Mouse (Mus musculus): ENCODE measurements at regions not wholly inside any gene's neighbourhood (a gene's known extent, or its start where the extent isn't known, plus 50 kb on each side); places are given as distances from the start of the nearest gene placed in this dataset.
A peak's percentile ranks its signal among the peaks of the same experiment; 100 is the strongest.

GRCm38 (mm10) chr15:60762071-60762470, 91.5 kb downstream of the Fam84b start:
- Histone ChIP-seq H3K9ac (ENCODE audit: low read depth, low read length) (no peak overlapping the region), H3K4me2 (no peak overlapping the region), H3K9me3 (ENCODE audit: control insufficient read depth, low read length) (no peaks in the 10 kb centered on the region), H3K4me1 (replicated peaks; ENCODE audit: control insufficient read depth, insufficient read depth, low read length) (no peaks in the 10 kb centered on the region), H3K27me3 (replicated peaks; ENCODE audit: control insufficient read depth, insufficient read depth, low read length) (no peaks in the 10 kb centered on the region), H3K4me3 (ENCODE audit: low read depth, low read length) (no peak overlapping the region), H3K27ac (ENCODE audit: low read depth, low read length) (no peak overlapping the region), H3K36me3 (ENCODE audit: control insufficient read depth, insufficient read depth, low read length) (no peaks in the 10 kb centered on the region)
- DNase-seq (ENCODE audit: low spot score) (no peak), ATAC-seq (replicated peaks; ENCODE audit: low FRiP score) (no peak)
- 62% methylated on average over 2 of the region's 2 CpGs for WGBS

GRCm38 (mm10) chr15:60760015-60760437, 93.6 kb downstream of the Fam84b start:
- H3K27me3 ChIP-seq (replicated peaks; ENCODE audit: control insufficient read depth, insufficient read depth, low read length): no peaks in the 10 kb centered on the region
- no peaks in the 10 kb centered on the region for H3K9me3 ChIP-seq (ENCODE audit: control insufficient read depth, low read length)
- no peaks in the 10 kb centered on the region for H3K36me3 ChIP-seq (ENCODE audit: control insufficient read depth, insufficient read depth, low read length)
- WGBS: 28% methylated on average over 6 of the region's 6 CpGs
- no peak overlapping the region for H3K9ac ChIP-seq (ENCODE audit: low read depth, low read length)
- ATAC-seq (replicated peaks; ENCODE audit: low FRiP score): peak; percentile 34; the same call in 1 of the 2 replicates
- H3K4me1 ChIP-seq (replicated peaks; ENCODE audit: control insufficient read depth, insufficient read depth, low read length): no peaks in the 10 kb centered on the region
- DNase-seq (ENCODE audit: low spot score): peak; percentile 51
- no peak overlapping the region for H3K27ac ChIP-seq (ENCODE audit: low read depth, low read length)
- H3K4me3 ChIP-seq (ENCODE audit: low read depth, low read length): no peak overlapping the region
- H3K4me2 ChIP-seq: no peak overlapping the region

DNA sequence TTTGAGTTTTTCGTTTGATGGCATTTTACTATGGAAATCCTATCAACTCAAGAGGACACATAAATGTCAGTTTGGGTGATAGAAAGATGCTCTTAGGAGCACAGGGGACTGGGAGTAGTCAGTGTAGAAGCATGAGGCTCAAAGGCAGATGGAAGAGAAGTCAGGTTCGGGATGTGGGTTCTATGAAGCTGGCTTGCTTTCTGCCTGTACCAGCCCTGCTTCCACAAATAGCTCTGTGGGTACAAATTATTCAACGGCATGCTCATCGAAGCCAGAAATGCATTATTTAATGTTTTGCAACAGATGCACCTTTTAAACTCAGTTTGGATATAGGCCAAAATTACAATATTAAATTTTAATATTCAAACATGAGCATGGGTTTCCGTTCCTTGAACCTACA, 99.3 kb downstream of the Fam84b start:
- 81% methylated on average over 5 of the region's 5 CpGs for WGBS
- Histone ChIP-seq H3K9ac (ENCODE audit: low read depth, low read length) (no peak overlapping the region), H3K4me3 (ENCODE audit: low read depth, low read length) (no peak overlapping the region), H3K9me3 (ENCODE audit: control insufficient read depth, low read length) (no peaks in the 10 kb centered on the region), H3K27ac (ENCODE audit: low read depth, low read length) (no peak overlapping the region), H3K36me3 (ENCODE audit: control insufficient read depth, insufficient read depth, low read length) (no peaks in the 10 kb centered on the region), H3K4me2 (no peak overlapping the region), H3K27me3 (replicated peaks; ENCODE audit: control insufficient read depth, insufficient read depth, low read length) (no peaks in the 10 kb centered on the region), H3K4me1 (replicated peaks; ENCODE audit: control insufficient read depth, insufficient read depth, low read length) (no peaks in the 10 kb centered on the region)
- ATAC-seq (replicated peaks; ENCODE audit: low FRiP score) (no peak), DNase-seq (ENCODE audit: low spot score) (no peak)

- Histone ChIP-seq H3K4me2 (no peak overlapping the region), H3K27me3 (replicated peaks; ENCODE audit: control insufficient read depth, insufficient read depth, low read length) (no peaks in the 10 kb centered on the region), H3K27ac (ENCODE audit: low read depth, low read length) (no peak overlapping the region), H3K36me3 (ENCODE audit: control insufficient read depth, insufficient read depth, low read length) (no peaks in the 10 kb centered on the region), H3K4me3 (ENCODE audit: low read depth, low read length) (no peak overlapping the region), H3K9me3 (ENCODE audit: control insufficient read depth, low read length) (no peaks in the 10 kb centered on the region), H3K4me1 (replicated peaks; ENCODE audit: control insufficient read depth, insufficient read depth, low read length) (no peaks in the 10 kb centered on the region), H3K9ac (ENCODE audit: low read depth, low read length) (no peak overlapping the region)
- 44% methylated on average over 2 of the region's 2 CpGs for WGBS
- ATAC-seq (replicated peaks; ENCODE audit: low FRiP score) (no peak), DNase-seq (ENCODE audit: low spot score) (no peak)
These were observed 114.0 kb downstream of the Fam84b start for GRCm38 (mm10) chr15:60739598-60739997.

DNA sequence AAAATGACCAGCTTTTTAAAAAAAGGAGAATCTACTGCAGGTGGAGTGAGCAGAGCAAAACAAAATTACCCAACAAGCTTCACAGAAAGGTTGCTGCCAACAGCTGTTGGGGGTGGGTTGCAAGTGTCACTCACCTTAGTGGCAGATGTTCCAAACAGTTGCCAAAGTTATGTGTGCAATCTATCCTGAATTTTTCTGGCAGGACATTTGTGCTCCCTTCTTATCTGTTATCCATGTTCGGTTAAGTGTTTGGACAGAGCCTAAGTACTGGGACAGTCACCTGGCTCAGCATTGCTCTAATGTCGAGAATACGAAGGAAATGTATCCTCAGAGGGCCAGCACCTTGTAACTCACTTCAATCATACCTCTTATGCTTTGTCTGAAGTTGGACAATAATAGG, 115.3 kb downstream of the Fam84b start:
- Histone ChIP-seq H3K9ac (ENCODE audit: low read depth, low read length) (no peak overlapping the region), H3K4me2 (no peak overlapping the region), H3K9me3 (ENCODE audit: control insufficient read depth, low read length) (no peaks in the 10 kb centered on the region), H3K27ac (ENCODE audit: low read depth, low read length) (no peak overlapping the region), H3K27me3 (replicated peaks; ENCODE audit: control insufficient read depth, insufficient read depth, low read length) (no peaks in the 10 kb centered on the region), H3K4me1 (replicated peaks; ENCODE audit: control insufficient read depth, insufficient read depth, low read length) (no peaks in the 10 kb centered on the region), H3K4me3 (ENCODE audit: low read depth, low read length) (no peak overlapping the region), H3K36me3 (ENCODE audit: control insufficient read depth, insufficient read depth, low read length) (no peaks in the 10 kb centered on the region)
- ATAC-seq (replicated peaks; ENCODE audit: low FRiP score) (no peak), DNase-seq (ENCODE audit: low spot score) (no peak)
- 85% methylated on average over 3 of the region's 3 CpGs for WGBS

DNA sequence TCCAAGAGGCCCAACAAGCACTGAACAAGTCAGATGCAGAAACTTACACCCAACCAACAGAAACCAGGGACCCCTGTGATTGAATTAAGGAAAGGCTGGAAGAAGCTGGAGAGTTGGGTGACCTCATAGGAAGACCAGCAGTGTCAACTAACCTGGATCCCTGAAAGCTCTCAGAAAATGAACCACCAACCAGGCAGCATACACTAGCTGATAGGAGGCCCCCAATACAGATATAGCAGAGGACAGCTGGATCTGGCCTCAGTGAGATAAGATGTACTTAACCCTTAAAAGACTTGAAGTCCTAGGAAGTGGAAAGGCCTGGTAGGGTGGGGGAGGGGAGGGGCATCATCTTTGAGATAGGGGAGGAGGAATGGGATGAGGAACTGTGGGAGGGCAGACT, 121.2 kb downstream of the Fam84b start:
- ATAC-seq (replicated peaks; ENCODE audit: low FRiP score) (peak; percentile 65), DNase-seq (ENCODE audit: low spot score) (no peak)
- Histone ChIP-seq H3K27ac (ENCODE audit: low read depth, low read length) (no peak overlapping the region), H3K36me3 (ENCODE audit: control insufficient read depth, insufficient read depth, low read length) (no peaks in the 10 kb centered on the region), H3K27me3 (replicated peaks; ENCODE audit: control insufficient read depth, insufficient read depth, low read length) (no peaks in the 10 kb centered on the region), H3K9ac (ENCODE audit: low read depth, low read length) (no peak overlapping the region), H3K4me1 (replicated peaks; ENCODE audit: control insufficient read depth, insufficient read depth, low read length) (no peaks in the 10 kb centered on the region), H3K4me2 (no peak overlapping the region), H3K9me3 (ENCODE audit: control insufficient read depth, low read length) (no peaks in the 10 kb centered on the region), H3K4me3 (ENCODE audit: low read depth, low read length) (no peak overlapping the region)

GRCm38 (mm10) chr15:60728754-60729153, 124.8 kb downstream of the Fam84b start:
- Histone ChIP-seq H3K9me3 (ENCODE audit: control insufficient read depth, low read length) (no peaks in the 10 kb centered on the region), H3K36me3 (ENCODE audit: control insufficient read depth, insufficient read depth, low read length) (no peaks in the 10 kb centered on the region), H3K4me2 (no peak overlapping the region), H3K4me1 (replicated peaks; ENCODE audit: control insufficient read depth, insufficient read depth, low read length) (no peaks in the 10 kb centered on the region), H3K9ac (ENCODE audit: low read depth, low read length) (no peak overlapping the region), H3K4me3 (ENCODE audit: low read depth, low read length) (no peak overlapping the region), H3K27me3 (replicated peaks; ENCODE audit: control insufficient read depth, insufficient read depth, low read length) (no peaks in the 10 kb centered on the region), H3K27ac (ENCODE audit: low read depth, low read length) (no peak overlapping the region)
- no peak for ATAC-seq (replicated peaks; ENCODE audit: low FRiP score)
- no peak for DNase-seq (ENCODE audit: low spot score)
- WGBS: 78% methylated on average over 9 of the region's 9 CpGs

DNA sequence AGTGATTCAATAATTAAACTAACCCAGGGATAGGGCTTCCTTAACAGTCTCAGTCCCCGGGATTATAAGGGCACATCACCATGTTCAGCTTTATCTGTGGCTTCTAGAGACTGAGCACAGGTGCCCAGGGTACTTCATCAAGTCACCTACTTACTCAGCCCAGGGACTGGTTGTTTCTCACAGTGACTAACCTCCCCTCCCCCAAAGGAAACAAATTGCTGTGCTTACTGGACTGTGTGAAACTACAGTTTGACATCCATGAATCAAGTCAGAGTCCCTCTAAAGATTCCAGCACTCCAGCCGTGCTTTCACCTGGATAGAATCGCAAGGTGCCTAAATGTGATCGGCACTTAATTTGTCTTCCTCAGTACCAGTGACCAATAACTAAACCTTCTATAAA, 125.2 kb downstream of the Fam84b start:
- H3K27me3 ChIP-seq (replicated peaks; ENCODE audit: control insufficient read depth, insufficient read depth, low read length): no peaks in the 10 kb centered on the region
- no peak for DNase-seq (ENCODE audit: low spot score)
- no peaks in the 10 kb centered on the region for H3K36me3 ChIP-seq (ENCODE audit: control insufficient read depth, insufficient read depth, low read length)
- no peak for ATAC-seq (replicated peaks; ENCODE audit: low FRiP score)
- WGBS: 81% methylated on average over 4 of the region's 4 CpGs
- H3K9ac ChIP-seq (ENCODE audit: low read depth, low read length): no peak overlapping the region
- no peaks in the 10 kb centered on the region for H3K4me1 ChIP-seq (replicated peaks; ENCODE audit: control insufficient read depth, insufficient read depth, low read length)
- no peak overlapping the region for H3K27ac ChIP-seq (ENCODE audit: low read depth, low read length)
- no peak overlapping the region for H3K4me2 ChIP-seq
- H3K4me3 ChIP-seq (ENCODE audit: low read depth, low read length): no peak overlapping the region
- H3K9me3 ChIP-seq (ENCODE audit: control insufficient read depth, low read length): no peaks in the 10 kb centered on the region

- ATAC-seq (replicated peaks; ENCODE audit: low FRiP score) (no peak), DNase-seq (ENCODE audit: low spot score) (no peak)
- Histone ChIP-seq H3K36me3 (ENCODE audit: control insufficient read depth, insufficient read depth, low read length) (no peaks in the 10 kb centered on the region), H3K27me3 (replicated peaks; ENCODE audit: control insufficient read depth, insufficient read depth, low read length) (no peaks in the 10 kb centered on the region), H3K4me2 (no peak overlapping the region), H3K9me3 (ENCODE audit: control insufficient read depth, low read length) (no peaks in the 10 kb centered on the region), H3K27ac (ENCODE audit: low read depth, low read length) (no peak overlapping the region), H3K4me3 (ENCODE audit: low read depth, low read length) (no peak overlapping the region), H3K9ac (ENCODE audit: low read depth, low read length) (no peak overlapping the region), H3K4me1 (replicated peaks; ENCODE audit: control insufficient read depth, insufficient read depth, low read length) (no peaks in the 10 kb centered on the region)
- 87% methylated on average over 5 of the region's 5 CpGs for WGBS
These were observed 134.2 kb downstream of the Fam84b start for GRCm38 (mm10) chr15:60719332-60719731.
